Mouse (Mus musculus) A20 (cell line): Measurements from ENCODE around the gene Tmem121b.

Experiments used
- DNase-seq: peaks from one replicate; pipeline ENCODE4 v3.0.0-alpha.2; 2011; ENCODE audit warnings: low read depth, low spot score

The Tmem121b gene

GRCm38 (mm10) chr6:120493374-120494181, at the start of gene Tmem121b:
Gene Tmem121b, minus strand, starts transcription at chr6:120493807.
- no peak for DNase-seq

GRCm38 (mm10) chr6:120542061-120542460, 48.5 kb upstream of the Tmem121b start:
- peak; percentile 56 for DNase-seq

- DNase-seq: no peak
Observed at GRCm38 (mm10) chr6:120541386-120541785, 47.8 kb upstream of the Tmem121b start.

GRCm38 (mm10) chr6:120539781-120540231, 46.2 kb upstream of the Tmem121b start:
- DNase-seq: no peak

- peak; percentile 87 for DNase-seq
Observed at GRCm38 (mm10) chr6:120539132-120539759, 45.6 kb upstream of the Tmem121b start.

- DNase-seq: peak; percentile 44
Observed at GRCm38 (mm10) chr6:120536337-120536736, 42.7 kb upstream of the Tmem121b start.

GRCm38 (mm10) chr6:120532594-120532993, 39.0 kb upstream of the Tmem121b start:
- no peak for DNase-seq

GRCm38 (mm10) chr6:120531020-120531965, 37.7 kb upstream of the Tmem121b start, which contains the start of gene Hdhd5:
Gene Hdhd5, minus strand, starts transcription at chr6:120531319.
- DNase-seq: peak; percentile 95

- DNase-seq: no peak
Observed at GRCm38 (mm10) chr6:120529123-120529522, 35.5 kb upstream of the Tmem121b start.

- no peak for DNase-seq
Observed at GRCm38 (mm10) chr6:120524796-120525195, 31.2 kb upstream of the Tmem121b start.

- DNase-seq: no peak
Observed at GRCm38 (mm10) chr6:120519647-120520046, 26.0 kb upstream of the Tmem121b start.

GRCm38 (mm10) chr6:120517311-120517710, 23.7 kb upstream of the Tmem121b start:
- DNase-seq: no peak

GRCm38 (mm10) chr6:120516879-120517278, 23.3 kb upstream of the Tmem121b start:
- no peak for DNase-seq

GRCm38 (mm10) chr6:120516422-120516821, 22.8 kb upstream of the Tmem121b start:
- DNase-seq: no peak

- DNase-seq: no peak
Observed at GRCm38 (mm10) chr6:120511212-120511611, 17.6 kb upstream of the Tmem121b start.

GRCm38 (mm10) chr6:120510425-120510824, 16.8 kb upstream of the Tmem121b start:
- DNase-seq: no peak

GRCm38 (mm10) chr6:120509975-120510374, 16.4 kb upstream of the Tmem121b start:
- no peak for DNase-seq

- DNase-seq: no peak
Observed at GRCm38 (mm10) chr6:120508645-120509044, 15.0 kb upstream of the Tmem121b start.

GRCm38 (mm10) chr6:120505531-120505930, 11.9 kb upstream of the Tmem121b start:
- DNase-seq: no peak

GRCm38 (mm10) chr6:120504051-120504450, 10.4 kb upstream of the Tmem121b start:
- no peak for DNase-seq

GRCm38 (mm10) chr6:120496544-120496943, 2.9 kb upstream of the Tmem121b start:
- no peak for DNase-seq
